Mouse (Mus musculus): ENCODE measurements around the gene Sema3e.

- TF ChIP-seq CTCF (IDR thresholded peaks at IDR 0.05; ENCODE audit: low read depth) (no peak), EP300 (IDR thresholded peaks at IDR 0.05; ENCODE audit: low read depth) (no peak)
Observed at GRCm38 (mm10) chr5:14260156-14260555, 235.1 kb downstream of the Sema3e start.
